Mouse (Mus musculus) spleen, postnatal 36 days (tissue): ENCODE data around the gene Tpr.

Experiments
- DNase-seq, 2 experiments: peaks; one replicate each; pipeline ENCODE4 v3.0.0; 2022; ENCODE audit warnings: low spot score in 2 of 2, mixed read lengths in 1 of 2

Gene Tpr

DNA sequence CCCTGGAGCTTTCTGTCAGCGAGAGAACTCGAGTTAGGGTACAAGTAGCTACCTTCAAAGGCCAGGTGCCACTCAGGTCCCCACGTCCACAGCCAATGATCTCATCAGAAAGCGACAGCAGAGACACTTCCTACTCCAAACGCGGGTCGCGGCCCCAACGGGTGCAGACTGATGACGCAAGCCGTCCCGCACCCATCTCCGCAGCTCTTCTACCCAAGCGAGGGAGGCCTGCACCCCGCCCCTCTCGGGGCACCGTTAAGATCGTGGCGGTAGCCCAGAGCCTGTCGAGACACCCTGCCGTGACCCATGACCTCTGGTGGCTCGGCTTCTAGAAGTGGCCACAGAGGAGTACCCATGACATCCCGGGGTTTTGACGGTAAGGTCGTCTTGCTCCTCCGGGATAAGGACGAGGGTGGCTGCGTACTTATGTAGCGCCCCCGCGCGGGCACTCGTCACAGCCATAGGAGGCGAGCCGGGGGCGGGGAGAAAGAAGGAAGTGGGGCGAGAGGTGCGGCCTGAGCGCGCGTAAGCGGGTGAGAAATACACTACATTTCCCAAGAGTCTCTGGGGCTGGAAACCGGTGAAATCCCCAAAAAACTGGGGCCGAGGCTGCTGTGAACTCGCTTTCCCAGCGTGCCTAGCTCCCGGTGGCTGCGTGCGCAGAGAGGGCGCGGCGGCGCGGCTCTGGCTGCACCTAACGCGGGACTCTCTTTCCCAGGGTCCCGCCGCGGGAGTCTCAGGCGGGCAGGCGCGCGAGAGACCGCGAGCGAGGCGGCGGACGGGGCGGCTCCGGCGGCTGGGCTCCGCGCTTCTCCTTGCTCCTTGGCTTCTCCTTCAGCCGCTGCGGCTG, at the start of gene Tpr, which contains the start of gene Odr4:
Gene Tpr (plus strand): TSS at position 201 of the 850 bp plus-strand sequence.
Gene Odr4 (minus strand): TSS at position 443 of the 850 bp plus-strand sequence.
- DNase-seq: peak; percentile 97 to 98

GRCm38 (mm10) chr1:150360864-150361263, 31.8 kb upstream of the Tpr start:
- DNase-seq: no peak

DNA sequence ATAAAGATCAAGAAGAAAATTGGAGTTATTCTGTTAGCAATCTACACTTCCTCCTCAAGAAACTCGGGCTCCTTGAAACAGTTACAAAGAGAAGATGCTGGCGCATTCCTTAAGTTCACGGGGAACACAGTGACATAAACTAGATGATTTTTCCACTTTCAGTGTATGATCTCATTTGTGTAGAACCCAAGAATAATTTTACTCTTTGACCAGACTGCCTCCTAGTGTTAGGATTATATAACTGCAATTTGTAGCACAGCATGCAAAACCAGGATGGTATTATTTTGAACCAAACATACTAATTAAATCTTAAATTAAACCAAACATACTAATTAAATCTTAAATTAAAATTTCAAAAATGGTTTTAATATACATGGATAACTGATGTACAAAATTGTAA, 19.7 kb upstream of the Tpr start:
- DNase-seq: no peak

DNA sequence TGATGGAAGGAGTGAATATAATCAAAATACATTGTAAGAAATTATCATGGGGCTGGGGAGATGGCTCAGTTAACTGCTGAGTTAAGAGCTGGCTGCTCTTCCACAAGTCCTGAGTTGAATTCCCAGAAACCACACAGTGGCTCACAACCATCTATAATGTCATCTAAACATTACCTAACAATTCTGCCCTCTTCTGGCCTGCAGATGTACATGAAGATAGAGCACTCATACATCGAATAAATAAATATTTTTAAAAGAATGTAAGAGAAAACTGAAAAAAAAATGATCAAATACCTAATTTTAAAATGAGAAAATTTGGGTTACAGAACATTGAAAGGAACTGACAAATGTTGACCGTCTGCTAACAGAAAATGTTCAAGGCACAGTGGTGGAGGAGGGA, 18.4 kb upstream of the Tpr start:
- no peak for DNase-seq

GRCm38 (mm10) chr1:150384138-150384537, 8.5 kb upstream of the Tpr start:
- no peak for DNase-seq

GRCm38 (mm10) chr1:150387572-150387971, 5.1 kb upstream of the Tpr start:
- DNase-seq: peak; percentile 81 to 83

DNA sequence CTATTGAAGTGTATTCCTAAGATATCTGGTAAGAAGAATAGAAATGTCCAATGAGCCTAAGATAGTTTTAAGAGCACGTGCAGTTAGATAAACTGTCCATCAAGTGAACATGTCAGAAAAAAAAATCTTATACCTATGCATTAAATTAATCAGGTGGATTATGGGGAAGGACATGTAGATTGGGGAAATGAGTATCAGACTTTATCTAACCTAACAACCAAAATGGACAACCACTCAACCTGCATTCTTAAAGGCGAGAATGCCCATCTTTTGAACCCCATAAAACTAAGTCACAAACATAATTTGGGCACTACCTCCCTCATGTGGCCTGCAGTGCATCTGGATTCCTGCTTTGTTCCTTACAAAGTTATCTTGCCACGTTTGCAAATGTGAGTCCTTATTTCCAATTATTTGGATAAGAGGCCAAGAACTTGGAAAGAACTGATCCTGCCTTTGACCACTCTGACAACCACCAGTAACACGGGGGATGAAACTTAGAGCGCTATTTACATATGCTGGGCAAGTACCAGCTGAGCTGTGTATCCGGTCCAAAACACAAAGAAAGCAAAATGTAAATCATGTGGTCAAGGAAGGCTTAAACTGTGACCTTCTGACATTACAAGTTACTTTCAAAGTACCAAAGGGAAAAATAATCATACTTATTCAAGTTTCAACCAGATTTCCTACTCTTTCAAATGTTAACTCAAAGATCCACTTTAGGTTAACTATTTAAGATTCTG, 3.1 kb upstream of the Tpr start:
- DNase-seq: peak; percentile 56 to 58

GRCm38 (mm10) chr1:150391931-150392637, 554 bp upstream of the Tpr start:
- DNase-seq: no peak

DNA sequence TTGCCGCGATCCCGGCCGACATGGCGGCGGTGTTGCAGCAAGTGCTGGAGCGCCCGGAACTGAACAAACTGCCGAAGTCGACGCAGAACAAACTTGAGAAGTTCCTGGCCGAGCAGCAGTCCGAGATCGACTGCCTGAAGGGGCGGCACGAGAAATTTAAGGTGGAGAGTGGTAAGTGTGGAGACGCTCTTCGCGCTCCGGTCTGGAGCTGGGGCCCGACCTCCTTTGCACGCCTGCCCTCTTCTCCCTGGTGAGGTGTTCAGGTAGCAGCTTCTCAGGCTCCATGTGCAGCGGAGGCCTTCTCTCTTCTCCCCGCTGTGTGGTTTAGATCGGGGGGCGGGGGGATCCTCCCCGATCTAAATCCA, 832 bp downstream of the Tpr start:
- DNase-seq: no peak

- DNase-seq: no peak
These were observed 3.4 kb downstream of the Tpr start for GRCm38 (mm10) chr1:150396001-150396400.

DNA sequence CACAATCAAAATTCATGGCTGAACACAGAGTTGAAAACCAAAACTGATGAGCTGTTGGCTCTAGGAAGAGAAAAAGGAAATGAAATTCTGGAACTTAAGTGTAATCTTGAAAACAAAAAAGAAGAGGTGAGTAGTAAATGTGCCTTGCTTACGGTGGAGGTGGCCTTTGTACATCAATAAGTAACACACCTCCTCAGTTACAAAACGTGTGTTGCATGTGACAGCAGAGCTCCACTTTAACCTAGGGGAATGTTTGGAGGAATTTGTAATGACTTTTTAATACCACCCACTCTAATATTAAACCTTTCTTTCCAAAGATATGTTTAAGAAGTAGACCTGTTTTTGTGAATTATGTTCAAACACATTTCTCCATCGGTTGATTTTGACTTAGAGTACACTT, 11.3 kb downstream of the Tpr start:
- DNase-seq: no peak

- no peak for DNase-seq
These were observed 11.9 kb downstream of the Tpr start for GRCm38 (mm10) chr1:150404555-150404954.

DNA sequence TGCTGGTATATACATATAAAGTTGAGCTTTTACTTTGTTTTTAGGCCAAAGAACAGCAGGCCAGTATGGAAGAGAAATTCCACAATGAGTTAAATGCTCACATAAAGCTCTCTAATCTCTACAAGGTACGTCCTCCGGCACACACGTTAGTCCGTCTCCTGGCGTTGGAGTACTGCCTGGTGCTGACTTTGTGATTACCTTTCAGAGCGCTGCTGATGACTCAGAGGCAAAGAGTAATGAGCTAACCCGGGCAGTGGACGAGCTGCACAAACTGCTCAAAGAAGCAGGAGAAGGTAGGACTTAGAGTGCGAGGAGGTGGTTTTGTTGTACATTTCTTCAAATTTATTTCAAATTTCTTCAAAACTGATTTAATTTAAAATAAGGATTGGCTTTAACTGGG, 14.6 kb downstream of the Tpr start:
- DNase-seq: no peak

GRCm38 (mm10) chr1:150409996-150410395, 17.4 kb downstream of the Tpr start:
- DNase-seq: no peak

- DNase-seq: no peak
These were observed 23.4 kb downstream of the Tpr start for GRCm38 (mm10) chr1:150416006-150416405.

GRCm38 (mm10) chr1:150418426-150418825, 25.8 kb downstream of the Tpr start:
- no peak for DNase-seq

DNA sequence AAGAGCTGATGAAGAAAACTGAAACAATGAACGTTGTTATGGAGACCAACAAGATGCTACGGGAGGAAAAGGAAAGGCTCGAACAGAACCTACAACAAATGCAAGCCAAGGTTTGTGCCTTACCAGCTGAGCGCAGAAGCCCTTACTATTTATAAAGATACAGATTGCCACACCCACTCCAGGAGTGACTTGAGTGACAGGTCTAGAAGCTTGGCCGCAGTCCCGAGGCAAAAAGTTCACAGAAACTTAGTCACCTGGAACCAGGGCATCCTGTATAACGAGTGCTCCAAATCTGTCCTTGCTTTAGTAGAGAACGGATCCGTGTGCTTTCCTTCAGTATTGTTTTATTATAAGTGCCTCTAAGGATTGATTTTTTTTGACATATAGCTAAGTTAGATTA, 33.0 kb downstream of the Tpr start:
- no peak for DNase-seq

- DNase-seq: no peak
These were observed 33.6 kb downstream of the Tpr start for GRCm38 (mm10) chr1:150426216-150426615.

- no peak for DNase-seq
These were observed 46.0 kb downstream of the Tpr start for GRCm38 (mm10) chr1:150438641-150439040.

DNA sequence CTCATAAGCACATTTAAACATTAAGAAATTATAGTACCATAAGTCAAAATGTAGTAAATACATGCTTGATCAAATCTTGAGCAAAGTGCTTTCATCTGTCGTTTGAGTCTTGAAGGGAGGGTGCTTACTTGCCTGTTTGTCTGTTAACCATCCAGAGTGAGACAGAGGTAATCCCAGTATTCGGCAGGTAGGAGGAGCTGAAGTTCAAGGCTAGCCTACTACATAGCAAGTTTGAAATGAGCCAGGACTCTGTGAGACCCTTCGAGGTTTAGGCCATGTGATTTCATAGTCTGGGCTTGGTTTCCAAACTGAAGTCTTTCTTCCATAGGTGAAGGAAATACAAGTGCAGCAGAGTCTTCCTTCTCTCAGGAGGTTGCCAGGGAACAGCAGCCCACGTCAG, 49.1 kb downstream of the Tpr start:
- DNase-seq: no peak

DNA sequence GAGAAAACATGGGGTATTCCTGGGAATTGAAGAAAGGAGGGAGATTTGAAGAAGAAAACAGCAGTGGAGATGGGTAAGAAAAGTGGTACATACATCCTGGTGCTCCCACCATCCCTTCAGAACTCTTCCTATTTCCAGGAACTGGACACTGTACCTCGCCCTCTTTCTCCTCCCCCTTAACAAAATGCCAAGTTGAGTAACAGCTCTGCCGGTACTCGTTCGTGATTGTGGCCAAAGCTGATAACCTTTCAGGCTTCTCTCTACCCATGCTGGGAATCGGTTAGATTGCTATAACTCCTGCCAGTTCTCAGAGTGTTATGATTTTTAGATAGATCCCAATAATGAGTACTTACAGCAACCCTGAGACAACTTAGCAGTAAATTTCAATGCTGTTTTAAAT, 66.3 kb downstream of the Tpr start:
- DNase-seq: no peak

DNA sequence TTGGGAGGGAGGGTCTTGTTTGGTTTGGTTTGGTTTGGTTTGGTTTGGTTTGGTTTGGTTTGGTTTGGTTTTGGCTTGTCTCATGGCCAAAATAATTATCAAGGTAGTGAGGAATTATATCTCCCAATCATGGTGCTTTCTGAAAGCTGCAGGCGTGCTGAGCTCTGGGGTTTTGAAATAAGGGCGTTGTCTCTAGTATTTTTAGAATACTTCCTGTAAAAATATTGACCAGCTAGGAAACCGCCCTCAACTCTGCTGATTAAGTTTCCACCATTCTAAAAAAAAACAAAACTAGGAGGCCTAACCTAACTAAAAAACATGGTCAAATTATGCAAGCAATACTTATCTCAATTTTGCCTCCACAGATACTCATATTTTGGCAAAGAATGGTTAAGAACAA, 67.0 kb downstream of the Tpr start:
- DNase-seq: no peak
